Mouse (Mus musculus) liver, postnatal 0 days (tissue): ENCODE results near the gene Zdhhc13. TPM values are rescaled to one million over a fixed set of nuclear protein-coding genes. Genes with fewer than 3 reads are reported as not detected.

Experiments
- ATAC-seq: fragments of 200-750 bp; cut with Nextera tagmentation; 2 replicates; pipeline ENCODE4 v1.8.0; 2017; ENCODE audit warnings: mild to moderate bottlenecking, moderate library complexity
- DNase-seq: peaks from one replicate; pipeline ENCODE4 v3.0.0-alpha.2; 2016
- H3K27ac ChIP-seq: fragments of 300-500 bp; sonication (generic); 2 replicates; pipeline ENCODE4 v1.5.1; 2014; ENCODE audit warnings: antibody characterized with exemption, moderate library complexity, mild to moderate bottlenecking, low read depth
- H3K27me3 ChIP-seq: fragments of 300-500 bp; sonication (generic); 2 replicates; pipeline ENCODE4 v1.6.1; 2014; ENCODE audit warnings: low read length, control low read depth, mixed read lengths; ENCODE audit not compliant: insufficient read depth
- H3K36me3 ChIP-seq: fragments of 300-500 bp; sonication (generic); replicated peaks from 2 replicates; pipeline ENCODE4 v1.6.1; 2014; ENCODE audit warnings: mild to moderate bottlenecking, control low read depth, low read length, moderate library complexity, mixed read lengths; ENCODE audit not compliant: insufficient read depth
- H3K4me1 ChIP-seq: fragments of 300-500 bp; sonication (generic); 2 replicates; pipeline ENCODE4 v1.6.1; 2014; ENCODE audit warnings: antibody characterized with exemption, mild to moderate bottlenecking, control low read depth; ENCODE audit not compliant: insufficient read depth
- H3K4me2 ChIP-seq: fragments of 300-500 bp; sonication (generic); 2 replicates; pipeline ENCODE4 v1.6.1; 2014; ENCODE audit warnings: low read depth, mild to moderate bottlenecking, low read length, moderate library complexity, mixed read lengths
- H3K4me3 ChIP-seq: fragments of 300-500 bp; sonication (generic); 2 replicates; pipeline ENCODE4 v1.5.1; 2014; ENCODE audit warnings: low read depth, low read length
- H3K9ac ChIP-seq: fragments of 300-500 bp; sonication (generic); replicated peaks from 2 replicates; pipeline ENCODE4 v1.6.1; 2014; ENCODE audit warnings: mild to moderate bottlenecking, moderate library complexity
- H3K9me3 ChIP-seq: fragments of 300-500 bp; sonication (generic); 2 replicates; pipeline ENCODE4 v1.6.1; 2016; ENCODE audit warnings: mild to moderate bottlenecking, control low read depth, low read length, mixed read lengths
- CTCF ChIP-seq: sonication (generic); IDR thresholded peaks from 2 replicates; pipeline ENCODE4 v1.5.1; 2016; ENCODE audit warnings: antibody characterized with exemption, low read depth
- EP300 ChIP-seq: IDR thresholded peaks from 2 replicates; pipeline ENCODE4 v1.6.1; 2016; ENCODE audit warnings: antibody characterized with exemption, low read depth, mild to moderate bottlenecking
- WGBS: fragments of 180-500 bp; shearing (Covaris S2); extraction: QIAGEN DNeasy Blood & Tissue Kit; methylation state at CpG from one replicate; pipeline ENCODE4 v1.1.7; 2014; ENCODE audit not compliant: insufficient replicate concordance; 5-methylcytosine and 5-hydroxymethylcytosine counted together
- polyA plus RNA-seq: library from polyadenylated mRNA; unstranded; fragments of >200 nt; fragmentation: Nextera tagmentation; extraction: Ambion mirVana; gene quantifications from 2 replicates; pipeline ENCODE4 v1.2.1, GENCODE M21; 2015

Zdhhc13 gene
- polyA plus RNA-seq, 1 experiment from 2014 or later, result 10.3 TPM

GRCm38 (mm10) chr7:48843541-48843940, 54.7 kb downstream of the Zdhhc13 start:
- DNase-seq (no peak), ATAC-seq (no peak)
- TF ChIP-seq EP300 (no peak), CTCF (no peak)
- 68% methylated on average over 5 of the region's 5 CpGs for WGBS
- peaks cover 4% of the 10 kb centered on the region; the same call in 1 of the 2 replicates for H3K4me1 ChIP-seq
- H3K4me3 ChIP-seq, result no peak overlapping the region
- H3K9ac ChIP-seq, result no peak overlapping the region
- H3K36me3 ChIP-seq, result no peaks in the 10 kb centered on the region
- no peak overlapping the region for H3K4me2 ChIP-seq
- no peaks in the 10 kb centered on the region for H3K27me3 ChIP-seq
- no peaks in the 10 kb centered on the region for H3K9me3 ChIP-seq
- H3K27ac ChIP-seq, result no peak overlapping the region

DNA sequence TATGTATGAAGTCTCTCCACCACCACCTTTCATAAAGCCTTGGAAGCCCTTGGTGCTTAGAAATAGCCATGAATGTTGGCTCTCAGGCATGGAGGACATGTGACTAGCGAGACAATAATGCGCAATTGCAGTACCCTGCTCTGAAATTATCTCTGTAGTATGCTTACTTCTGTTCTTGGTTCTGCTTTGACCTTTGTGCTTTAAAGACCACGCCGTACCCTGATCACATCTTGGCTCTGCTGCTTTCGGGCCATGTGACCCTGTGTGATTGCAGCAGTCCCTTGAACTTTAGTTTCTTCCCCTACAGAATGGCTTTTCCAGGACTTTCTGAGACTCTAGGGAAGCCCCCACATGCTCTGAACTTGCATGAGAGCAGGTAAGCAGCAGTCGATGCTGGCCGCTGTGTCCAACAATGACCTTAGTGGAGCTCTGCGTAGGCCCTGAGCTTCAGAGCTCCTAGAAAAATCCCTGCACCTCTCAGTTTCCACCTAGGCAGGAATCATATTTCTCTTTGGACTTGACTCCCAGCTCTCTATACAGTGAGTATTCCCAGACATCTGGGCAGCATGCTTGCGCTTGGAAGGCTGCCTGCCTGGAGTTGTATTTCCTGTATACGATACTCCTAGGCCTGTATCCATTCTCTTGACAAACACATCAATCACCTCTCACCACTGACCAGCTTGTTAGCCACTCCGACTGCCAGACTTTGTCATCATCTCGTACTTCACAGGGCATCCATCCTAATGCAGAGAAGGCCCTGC, 56.6 kb downstream of the Zdhhc13 start:
- no peaks in the 10 kb centered on the region for H3K27me3 ChIP-seq
- TF ChIP-seq EP300, result no peak
- TF ChIP-seq CTCF, result no peak
- H3K9ac ChIP-seq, result no peak overlapping the region
- no peak overlapping the region for H3K4me2 ChIP-seq
- DNase-seq (no peak), ATAC-seq (no peak)
- H3K27ac ChIP-seq, result no peak overlapping the region
- H3K4me3 ChIP-seq, result no peak overlapping the region
- no peaks in the 10 kb centered on the region for H3K9me3 ChIP-seq
- WGBS, result 80% methylated on average over 12 of the region's 12 CpGs
- H3K4me1 ChIP-seq, result peaks cover 4% of the 10 kb centered on the region; the same call in 1 of the 2 replicates
- no peaks in the 10 kb centered on the region for H3K36me3 ChIP-seq

GRCm38 (mm10) chr7:48846755-48847154, 58.0 kb downstream of the Zdhhc13 start:
- Histone ChIP-seq H3K9me3 (no peaks in the 10 kb centered on the region), H3K27ac (no peak overlapping the region), H3K9ac (no peak overlapping the region), H3K4me3 (no peak overlapping the region), H3K36me3 (no peaks in the 10 kb centered on the region), H3K4me1 (peaks cover 4% of the 10 kb centered on the region; the same call in 1 of the 2 replicates), H3K27me3 (no peaks in the 10 kb centered on the region), H3K4me2 (no peak overlapping the region)
- DNase-seq, result no peak
- no peak for ATAC-seq
- TF ChIP-seq CTCF, result no peak
- whole genome bisulfite sequencing, result 69% methylated on average over 6 of the region's 6 CpGs

DNA sequence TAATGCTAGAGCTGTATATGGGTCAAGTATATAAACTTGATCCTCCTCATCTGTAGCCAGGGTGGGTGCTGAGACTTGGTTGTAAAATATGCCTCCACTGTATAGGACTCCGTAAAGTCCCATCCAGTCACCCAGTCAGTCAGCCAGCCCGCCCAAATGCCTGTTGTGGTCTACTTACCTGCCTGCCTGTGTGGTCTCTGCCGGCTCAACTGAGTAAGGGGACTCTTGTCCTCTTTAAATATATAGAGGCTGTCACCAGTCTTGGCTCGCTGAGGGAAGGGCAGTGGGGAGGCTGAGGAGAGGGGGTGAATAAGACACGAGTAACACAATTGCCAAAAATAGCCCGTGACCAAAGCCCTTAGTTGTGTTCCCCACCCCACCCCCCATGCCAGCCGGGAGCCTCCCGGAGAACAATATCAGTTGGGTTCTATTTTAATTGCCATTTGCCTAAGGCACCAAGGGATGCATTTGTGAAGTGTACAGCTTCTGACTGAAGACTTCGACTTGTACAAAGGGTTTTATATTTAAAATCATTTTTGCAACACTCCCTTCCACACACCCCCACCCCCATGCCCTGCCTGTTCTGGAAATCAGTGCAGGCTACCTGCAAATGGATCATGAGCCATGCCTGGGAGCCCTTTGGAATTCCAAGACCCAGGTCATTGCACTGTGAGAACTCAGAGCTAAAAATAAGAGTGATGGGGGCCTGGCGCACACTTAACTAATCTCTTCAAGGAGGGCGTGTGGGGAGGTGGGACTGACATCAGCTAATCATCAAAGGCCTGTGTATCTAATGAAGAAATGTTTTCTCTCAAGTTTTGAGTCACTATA, 59.2 kb downstream of the Zdhhc13 start, which contains the start of gene Csrp3:
Gene Csrp3 (minus strand): TSS at position 214 of the 831 bp plus-strand sequence.
- Histone ChIP-seq H3K9me3 (no peaks in the 10 kb centered on the region), H3K9ac (no peak within 1 kb of the TSS), H3K27me3 (no peaks in the 10 kb centered on the region), H3K4me2 (no peak within 1 kb of the TSS), H3K4me1 (no peaks in the 10 kb centered on the region), H3K27ac (no peak within 1 kb of the TSS), H3K4me3 (no peak within 1 kb of the TSS), H3K36me3 (no peaks in the 10 kb centered on the region)
- DNase-seq (no peak), ATAC-seq (no peak)
- TF ChIP-seq EP300 (no peak), CTCF (no peak)
- WGBS, result 66% methylated on average over 11 of the region's 11 CpGs

- Histone ChIP-seq H3K4me3 (no peak overlapping the region), H3K27ac (no peak overlapping the region), H3K4me1 (no peaks in the 10 kb centered on the region), H3K9ac (no peak overlapping the region), H3K36me3 (no peaks in the 10 kb centered on the region), H3K4me2 (no peak overlapping the region), H3K9me3 (no peaks in the 10 kb centered on the region), H3K27me3 (no peaks in the 10 kb centered on the region)
- TF ChIP-seq CTCF, result no peak
- TF ChIP-seq EP300, result no peak
- ATAC-seq, result no peak
- WGBS, result 82% methylated on average over 6 of the region's 6 CpGs
- DNase-seq, result no peak
Measured at GRCm38 (mm10) chr7:48851529-48852104, 62.8 kb downstream of the Zdhhc13 start.

DNA sequence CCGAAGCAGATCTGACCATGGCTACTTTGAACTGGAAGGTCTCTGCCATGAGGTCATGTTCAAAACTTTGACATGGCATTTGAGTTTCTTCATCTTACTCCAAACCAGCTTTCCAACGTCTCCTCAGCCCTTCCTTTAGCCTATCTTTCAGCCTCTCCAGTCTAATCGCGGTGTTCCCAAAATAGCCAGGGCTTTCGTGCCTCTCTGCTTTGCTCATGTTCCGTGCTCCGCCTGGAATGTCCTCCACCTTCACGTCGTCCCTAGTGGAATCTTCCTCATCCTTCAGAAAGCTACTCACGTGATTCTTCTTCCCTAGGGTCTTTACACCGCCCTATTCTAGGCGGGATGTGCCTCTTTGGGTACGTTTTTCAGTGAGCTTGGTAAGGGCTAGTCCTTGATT, 64.7 kb downstream of the Zdhhc13 start:
- Histone ChIP-seq H3K4me2 (no peak overlapping the region), H3K27me3 (no peaks in the 10 kb centered on the region), H3K4me1 (no peaks in the 10 kb centered on the region), H3K9me3 (no peaks in the 10 kb centered on the region), H3K27ac (no peak overlapping the region), H3K9ac (no peak overlapping the region), H3K36me3 (no peaks in the 10 kb centered on the region), H3K4me3 (no peak overlapping the region)
- ATAC-seq (no peak), DNase-seq (no peak)
- WGBS, result 75% methylated on average over 13 of the region's 13 CpGs
- TF ChIP-seq EP300 (no peak), CTCF (no peak)
